Mouse (Mus musculus) cerebellum, adult 2 months (tissue): Measurements from ENCODE around the gene Msto1.

Experiments
- CTCF ChIP-seq: fragments of 200-500 bp; IDR thresholded peaks from 2 replicates; pipeline ENCODE4 v1.5.1; 2011; ENCODE audit warnings: low read depth, mild to moderate bottlenecking, control low read depth, low read length, moderate library complexity, borderline replicate concordance; ENCODE audit not compliant: insufficient read depth
- POLR2A ChIP-seq: fragments of 200-500 bp; IDR thresholded peaks from 2 replicates; pipeline ENCODE4 v1.6.1; 2011; ENCODE audit warnings: low read length, control low read depth, borderline replicate concordance; ENCODE audit not compliant: insufficient read depth

DNA sequence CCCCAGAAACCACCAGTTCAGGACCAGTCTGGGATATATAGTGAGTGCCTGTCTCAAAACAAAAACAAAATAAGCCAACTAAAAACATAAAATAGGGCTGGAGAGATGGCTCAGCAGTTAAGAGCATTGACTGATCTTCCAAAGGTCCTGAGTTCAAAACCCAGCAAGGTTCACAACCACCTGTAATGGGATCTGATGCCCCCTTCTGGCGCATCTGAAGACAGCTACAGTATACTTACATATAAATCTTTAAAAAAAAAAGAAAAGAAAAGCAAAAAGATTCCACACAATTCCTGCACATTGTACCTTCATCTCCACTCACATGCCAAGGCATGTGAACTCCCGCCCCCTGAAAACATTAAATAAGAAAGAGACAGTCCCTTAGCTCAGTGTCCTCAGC, 11.9 kb upstream of the Msto1 start:
- TF ChIP-seq POLR2A (no peak), CTCF (no peak)
